Mouse (Mus musculus) neural tube, embryonic 13.5 days (tissue): ENCODE measurements around the gene Serpinh1. TPM values are rescaled to one million over a fixed set of nuclear protein-coding genes. Genes with fewer than 3 reads are reported as not detected.

ENCODE experiments used
- ATAC-seq: fragments of 200-750 bp; cut with Nextera tagmentation; 2 replicates; pipeline ENCODE4 v1.8.0; 2017; ENCODE audit warnings: low read depth, mild to moderate bottlenecking, moderate TSS enrichment, moderate library complexity
- H3K27ac ChIP-seq: fragments of 300-500 bp; sonication (generic); replicated peaks from 2 replicates; pipeline ENCODE4 v1.5.1; 2015; ENCODE audit warnings: moderate library complexity, mild to moderate bottlenecking, inconsistent platforms
- H3K27me3 ChIP-seq: fragments of 300-500 bp; sonication (generic); 2 replicates; pipeline ENCODE4 v1.6.1; 2015; ENCODE audit warnings: mild to moderate bottlenecking, inconsistent platforms
- H3K36me3 ChIP-seq: fragments of 300-500 bp; sonication (generic); 2 replicates; pipeline ENCODE4 v1.6.1; 2015; ENCODE audit warnings: mild to moderate bottlenecking, inconsistent platforms
- H3K4me1 ChIP-seq: fragments of 300-500 bp; sonication (generic); replicated peaks from 2 replicates; pipeline ENCODE4 v1.6.1; 2015; ENCODE audit warnings: inconsistent platforms
- H3K4me2 ChIP-seq: fragments of 300-500 bp; sonication (generic); 2 replicates; pipeline ENCODE4 v1.6.1; 2015; ENCODE audit warnings: inconsistent platforms, mild to moderate bottlenecking, moderate library complexity
- H3K4me3 ChIP-seq: fragments of 300-500 bp; sonication (generic); 2 replicates; pipeline ENCODE4 v1.5.1; 2015; ENCODE audit warnings: mild to moderate bottlenecking, inconsistent platforms
- H3K9ac ChIP-seq: fragments of 300-500 bp; sonication (generic); 2 replicates; pipeline ENCODE4 v1.6.1; 2015; ENCODE audit warnings: moderate library complexity, mild to moderate bottlenecking, inconsistent platforms
- H3K9me3 ChIP-seq: fragments of 300-500 bp; sonication (generic); 2 replicates; pipeline ENCODE4 v1.6.1; 2016; ENCODE audit warnings: inconsistent platforms
- WGBS: fragments of 180-500 bp; shearing (Covaris S2); methylation state at CpG from one replicate; pipeline ENCODE4 v1.1.7; 2015; 5-methylcytosine and 5-hydroxymethylcytosine counted together
- polyA plus RNA-seq: library from polyadenylated mRNA; unstranded; fragments of >200 nt; fragmentation: Nextera tagmentation; extraction: Ambion mirVana; gene quantifications from 2 replicates; pipeline ENCODE4 v1.2.1, GENCODE M21; 2015

Gene Serpinh1
- 462 and 484 TPM in 2 replicates for polyA plus RNA-seq

DNA sequence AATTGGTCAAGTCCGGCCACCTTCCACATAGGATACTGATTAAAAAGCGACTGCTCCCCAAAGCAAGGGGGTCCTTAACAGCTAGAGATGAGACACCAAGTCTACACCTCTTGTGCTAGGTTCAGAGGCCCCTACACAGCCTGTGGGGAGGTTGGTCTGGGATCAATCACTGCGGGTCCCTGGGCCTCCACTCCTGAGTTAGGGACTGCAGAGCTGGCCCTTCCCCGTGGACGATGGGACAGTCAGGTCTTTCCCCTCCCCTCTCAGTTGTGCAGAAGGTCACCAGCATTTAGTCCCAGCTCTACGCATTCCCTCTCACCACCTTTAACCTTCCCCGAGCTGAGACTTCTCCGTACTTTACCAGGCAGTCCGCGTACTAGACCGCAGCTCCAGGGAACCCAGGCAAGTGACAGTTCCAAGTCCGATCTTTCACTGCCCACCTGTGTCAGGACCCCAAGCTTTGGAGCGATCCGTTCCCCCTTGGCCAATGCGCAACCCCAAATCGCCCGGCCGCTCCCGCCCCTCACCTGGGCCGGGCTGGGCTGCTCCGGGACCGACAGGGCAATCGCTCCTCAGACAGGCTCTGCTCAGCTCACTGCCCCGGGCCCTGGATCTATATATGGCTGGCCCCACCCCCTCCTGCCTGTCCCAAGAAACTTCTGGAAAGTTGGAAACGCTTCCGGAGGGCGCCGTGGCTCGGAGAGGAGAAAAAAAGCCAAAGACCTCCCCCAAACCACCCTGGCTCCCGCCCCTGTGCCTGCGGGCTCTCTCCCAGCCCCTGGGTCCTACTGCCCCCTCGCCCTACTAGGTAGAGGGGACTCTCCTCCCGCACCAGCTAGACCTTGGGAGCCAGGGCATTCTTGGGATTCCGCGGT, at the start of gene Serpinh1:
TSS of gene Serpinh1 (minus strand) at position 714 of the 875 bp plus-strand sequence.
- ATAC-seq = peak; percentile 58
- Histone ChIP-seq H3K27ac (peak within 1 kb of the TSS; percentile 92), H3K9ac (peak within 1 kb of the TSS; percentile 79), H3K27me3 (no peaks in the 10 kb centered on the region), H3K9me3 (no peaks in the 10 kb centered on the region), H3K4me2 (peak within 1 kb of the TSS; percentile 55), H3K4me3 (peak within 1 kb of the TSS; percentile 44), H3K4me1 (peaks cover 81% of the 10 kb centered on the region), H3K36me3 (peaks cover 17% of the 10 kb centered on the region)
- 3% methylated on average over 35 of the region's 35 CpGs for WGBS

DNA sequence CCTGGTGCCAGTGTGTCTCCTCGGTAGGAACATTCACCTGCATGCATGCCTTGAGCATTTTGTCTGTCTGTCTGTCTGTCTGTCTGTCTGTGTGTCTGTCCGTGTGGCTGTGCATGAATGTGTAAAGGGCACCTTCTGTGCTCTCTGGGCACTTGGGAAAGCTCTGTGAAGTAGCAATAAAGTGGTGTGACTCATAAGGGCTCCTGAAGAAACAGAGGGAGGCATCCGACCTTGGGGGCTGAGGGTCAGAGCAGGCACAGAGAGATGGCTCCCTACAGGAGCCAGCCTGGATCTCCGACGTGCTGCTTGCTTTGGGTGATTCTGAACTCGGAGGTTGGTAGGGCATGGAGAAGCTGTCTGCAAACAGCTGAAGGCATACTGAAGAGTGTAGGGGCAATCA, 49.4 kb upstream of the Serpinh1 start:
- Histone ChIP-seq H3K4me3 (no peak overlapping the region), H3K4me2 (no peak overlapping the region), H3K9ac (no peak overlapping the region), H3K36me3 (peaks cover 36% of the 10 kb centered on the region), H3K27ac (no peak overlapping the region), H3K27me3 (no peaks in the 10 kb centered on the region), H3K9me3 (no peaks in the 10 kb centered on the region), H3K4me1 (peaks cover 11% of the 10 kb centered on the region)
- WGBS = 79% methylated on average over 6 of the region's 6 CpGs
- no peak for ATAC-seq

DNA sequence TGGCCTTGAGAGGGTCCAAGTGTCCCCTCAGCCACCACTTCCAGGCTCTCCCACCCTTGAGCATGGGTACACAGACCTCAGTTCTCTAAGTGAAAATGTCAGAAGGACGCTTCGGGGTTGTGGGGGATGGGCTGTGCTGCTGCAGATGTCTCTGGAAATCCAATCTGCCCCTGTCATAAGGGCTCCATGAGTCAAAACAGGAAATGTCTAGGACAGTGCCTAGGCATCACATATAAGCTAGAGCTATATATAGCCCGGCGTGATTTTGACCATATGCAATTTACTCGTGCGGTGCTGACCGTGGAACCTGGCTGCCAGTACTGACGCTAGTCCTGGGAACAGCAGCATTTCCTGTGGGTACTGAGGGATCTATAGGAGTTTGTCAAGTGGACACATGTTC, 48.3 kb upstream of the Serpinh1 start:
- Histone ChIP-seq H3K27ac (0 out of 2 replicates have a peak overlapping the region, but pooled peaks have one; percentile 9), H3K9me3 (no peaks in the 10 kb centered on the region), H3K4me3 (no peak overlapping the region), H3K4me2 (no peak overlapping the region), H3K4me1 (peaks cover 21% of the 10 kb centered on the region), H3K27me3 (no peaks in the 10 kb centered on the region), H3K36me3 (peaks cover 31% of the 10 kb centered on the region), H3K9ac (no peak overlapping the region)
- no peak; the same call in 1 of the 2 replicates for ATAC-seq
- 80% methylated on average over 8 of the region's 8 CpGs for WGBS

DNA sequence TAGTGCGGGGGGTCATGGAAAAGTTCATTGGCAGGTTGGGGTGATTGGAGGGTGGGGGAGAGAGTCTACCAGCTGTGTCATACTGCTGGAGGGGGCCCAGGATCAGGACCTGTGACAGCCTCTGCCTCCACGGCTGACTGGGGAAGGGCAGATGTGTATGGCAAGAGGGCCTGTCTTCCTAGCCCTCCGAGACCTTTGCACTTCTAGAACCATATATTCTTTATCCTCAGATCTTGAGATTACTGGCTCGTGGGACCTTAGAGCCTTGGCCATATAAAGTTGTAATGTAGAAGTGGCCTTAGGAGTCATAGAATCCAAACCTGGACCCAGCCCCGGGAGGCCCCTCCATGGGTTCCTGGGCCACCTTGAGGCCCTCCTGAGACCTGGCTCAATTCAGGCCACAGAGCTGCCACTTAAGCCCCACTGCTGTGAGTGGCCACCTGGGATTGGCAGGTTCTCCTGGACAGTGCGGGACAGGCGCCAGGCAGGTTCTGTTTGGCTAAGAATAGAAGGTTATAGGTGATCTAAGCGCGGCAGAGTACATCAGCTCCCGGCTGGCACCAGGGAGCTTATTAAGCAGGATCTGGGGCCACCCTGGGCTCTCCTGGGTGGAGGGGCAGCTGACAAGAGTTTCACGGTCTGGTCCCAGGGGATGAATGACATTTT, 44.1 kb upstream of the Serpinh1 start:
- WGBS = 78% methylated on average over 11 of the region's 11 CpGs
- H3K36me3 ChIP-seq = peaks cover 42% of the 10 kb centered on the region
- no peak overlapping the region for H3K27ac ChIP-seq

DNA sequence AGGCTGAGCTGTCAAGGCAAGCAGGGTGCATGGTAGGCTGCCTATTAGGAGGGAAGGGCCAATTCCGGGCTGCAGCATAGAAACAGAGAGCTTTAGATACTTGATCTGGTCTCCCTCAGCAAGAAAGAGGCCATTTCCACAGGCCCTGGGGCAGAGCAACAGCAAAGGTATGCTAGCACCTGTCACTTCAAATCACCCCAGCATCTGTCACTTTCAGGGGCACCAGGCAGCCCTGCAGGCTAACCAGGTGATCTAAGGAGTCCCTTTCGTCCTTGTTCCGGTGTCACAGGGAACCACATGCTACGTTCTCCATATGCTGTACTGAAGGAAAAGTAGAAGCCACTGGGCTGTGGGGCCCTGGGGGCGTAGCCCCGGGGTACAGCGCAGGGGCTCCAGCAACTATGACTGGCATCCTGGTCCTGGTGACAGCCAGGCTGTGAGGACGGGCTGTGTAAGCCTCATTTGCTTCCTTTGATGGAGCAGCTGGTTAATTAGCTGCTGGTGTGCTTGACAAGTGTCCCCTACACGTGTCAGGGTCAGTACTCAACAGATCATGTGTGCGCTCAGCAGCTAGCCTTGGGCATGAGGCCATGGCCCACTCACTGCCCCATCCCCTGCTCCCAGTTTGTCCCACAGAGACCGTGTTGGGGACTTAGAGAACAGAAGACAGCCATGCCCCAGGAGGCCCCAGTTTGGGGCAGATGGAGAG, 43.0 kb upstream of the Serpinh1 start:
- H3K4me3 ChIP-seq = no peak overlapping the region
- H3K9ac ChIP-seq = no peak overlapping the region
- no peak overlapping the region; the same call in 1 of the 2 replicates for H3K27ac ChIP-seq
- 61% methylated on average over 11 of the region's 11 CpGs for WGBS
- no peaks in the 10 kb centered on the region for H3K9me3 ChIP-seq
- peaks cover 34% of the 10 kb centered on the region for H3K4me1 ChIP-seq
- no peaks in the 10 kb centered on the region for H3K27me3 ChIP-seq
- H3K4me2 ChIP-seq = no peak overlapping the region
- 0 out of 2 replicates have a peak, but pooled peaks have one; percentile 32 for ATAC-seq
- H3K36me3 ChIP-seq = peaks cover 53% of the 10 kb centered on the region

More for the DNA sequence above, 44.1 kb upstream of the Serpinh1 start:
- no peak overlapping the region for H3K4me2 ChIP-seq
- H3K9me3 ChIP-seq = no peaks in the 10 kb centered on the region
- ATAC-seq = no peak
- peaks cover 34% of the 10 kb centered on the region for H3K4me1 ChIP-seq
- no peak overlapping the region for H3K4me3 ChIP-seq
- H3K27me3 ChIP-seq = no peaks in the 10 kb centered on the region
- H3K9ac ChIP-seq = no peak overlapping the region

DNA sequence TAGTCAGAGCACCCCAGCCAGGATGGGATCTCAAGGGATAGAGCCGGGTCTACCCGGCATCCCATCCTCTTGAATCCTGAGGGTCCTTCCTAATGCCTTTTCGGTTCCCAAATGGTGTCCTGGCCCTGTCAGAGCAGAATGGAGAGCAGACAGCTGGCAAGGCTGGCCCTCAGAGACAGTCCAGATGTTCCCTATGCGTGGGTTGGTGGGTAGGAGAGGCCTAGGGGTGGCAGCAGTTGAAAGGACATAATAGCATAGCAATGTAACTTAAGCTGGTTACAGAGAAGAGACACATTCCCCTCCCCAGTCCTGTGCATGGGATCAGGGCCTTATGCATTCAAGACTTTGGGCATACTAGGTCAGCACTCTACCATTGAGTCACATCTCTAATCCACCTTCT, 42.3 kb upstream of the Serpinh1 start:
- peaks cover 60% of the 10 kb centered on the region for H3K36me3 ChIP-seq
- 0 out of 2 replicates have a peak overlapping the region, but pooled peaks have one; percentile 22 for H3K9ac ChIP-seq
- H3K4me2 ChIP-seq = no peak overlapping the region
- peaks cover 40% of the 10 kb centered on the region for H3K4me1 ChIP-seq
- no peak for ATAC-seq
- no peaks in the 10 kb centered on the region for H3K27me3 ChIP-seq
- H3K4me3 ChIP-seq = no peak overlapping the region
- no peak overlapping the region for H3K27ac ChIP-seq
- 68% methylated on average over 4 of the region's 4 CpGs for WGBS
- H3K9me3 ChIP-seq = no peaks in the 10 kb centered on the region

DNA sequence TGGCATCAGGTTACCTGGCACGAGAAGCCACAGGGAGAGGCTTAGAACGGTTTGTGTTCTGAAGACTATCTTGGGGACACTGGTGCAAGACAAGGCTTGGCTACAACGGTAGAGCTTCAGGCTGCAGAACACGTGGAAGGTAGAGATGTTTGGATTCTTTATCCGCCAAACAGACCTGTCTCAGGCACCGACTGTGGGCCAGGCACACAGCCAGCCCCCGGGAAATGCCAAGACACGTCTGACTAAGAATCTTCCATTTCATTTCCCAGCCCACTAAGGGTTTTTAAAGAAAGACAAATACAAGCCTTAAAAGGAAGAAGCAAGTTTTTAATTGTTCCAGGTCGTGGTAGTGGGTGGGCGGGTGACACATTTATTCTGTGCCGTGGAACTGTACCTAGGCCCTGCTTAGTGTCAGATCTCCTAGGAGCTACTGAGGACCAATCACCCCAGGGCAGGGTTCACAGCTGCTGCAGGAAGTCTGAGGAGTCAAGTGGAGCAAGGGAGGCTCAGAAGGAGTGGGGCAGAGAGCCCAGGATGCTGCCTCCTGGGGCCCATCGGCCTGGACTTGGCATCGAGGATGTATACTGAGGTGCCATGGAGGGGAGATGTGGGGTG, 40.8 kb upstream of the Serpinh1 start:
- WGBS = 86% methylated on average over 13 of the region's 13 CpGs
- no peaks in the 10 kb centered on the region for H3K9me3 ChIP-seq
- no peak overlapping the region for H3K9ac ChIP-seq
- H3K36me3 ChIP-seq = peaks cover 62% of the 10 kb centered on the region
- no peak for ATAC-seq
- no peak overlapping the region for H3K27ac ChIP-seq
- H3K27me3 ChIP-seq = no peaks in the 10 kb centered on the region
- no peak overlapping the region for H3K4me2 ChIP-seq
- H3K4me1 ChIP-seq = peaks cover 55% of the 10 kb centered on the region
- no peak overlapping the region for H3K4me3 ChIP-seq

GRCm38 (mm10) chr7:99392696-99393095, 39.7 kb upstream of the Serpinh1 start:
- no peak overlapping the region for H3K4me2 ChIP-seq
- no peaks in the 10 kb centered on the region for H3K27me3 ChIP-seq
- H3K27ac ChIP-seq = no peak overlapping the region
- H3K9ac ChIP-seq = 0 out of 2 replicates have a peak overlapping the region, but pooled peaks have one; percentile 8
- peaks cover 67% of the 10 kb centered on the region for H3K36me3 ChIP-seq
- H3K4me1 ChIP-seq = peaks cover 63% of the 10 kb centered on the region
- H3K9me3 ChIP-seq = no peaks in the 10 kb centered on the region
- 80% methylated on average over 2 of the region's 2 CpGs for WGBS
- no peak overlapping the region for H3K4me3 ChIP-seq
- ATAC-seq = no peak

- Histone ChIP-seq H3K9ac (no peak overlapping the region), H3K4me2 (no peak overlapping the region), H3K4me1 (peaks cover 62% of the 10 kb centered on the region), H3K27ac (no peak overlapping the region), H3K9me3 (no peaks in the 10 kb centered on the region), H3K4me3 (no peak overlapping the region), H3K27me3 (no peaks in the 10 kb centered on the region), H3K36me3 (peaks cover 72% of the 10 kb centered on the region)
- 19% methylated on average over 4 of the region's 4 CpGs for WGBS
- no peak for ATAC-seq
Measured at GRCm38 (mm10) chr7:99390559-99390958, 37.5 kb upstream of the Serpinh1 start.

DNA sequence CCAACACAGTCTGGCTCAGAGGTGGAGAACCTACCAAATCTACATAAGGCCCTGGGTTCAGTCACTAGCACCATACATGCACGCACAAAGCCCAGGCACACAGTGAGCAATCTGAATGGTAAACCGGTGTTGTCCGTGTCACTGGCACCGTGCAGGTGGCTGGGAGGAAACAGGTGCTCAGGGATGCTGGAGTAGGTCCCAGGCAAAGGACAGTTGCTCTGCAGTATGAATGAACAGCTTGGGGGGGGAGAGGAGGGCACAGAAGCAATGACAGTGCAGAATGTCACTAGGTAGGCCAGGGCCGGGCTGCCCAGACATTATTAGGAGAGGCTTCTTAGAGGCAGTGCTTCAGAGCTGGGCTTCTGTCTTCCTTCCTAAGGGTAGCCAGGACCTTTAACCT, 34.3 kb upstream of the Serpinh1 start:
- peaks cover 57% of the 10 kb centered on the region for H3K36me3 ChIP-seq
- H3K4me1 ChIP-seq = peaks cover 79% of the 10 kb centered on the region
- H3K9ac ChIP-seq = no peak overlapping the region
- H3K9me3 ChIP-seq = no peaks in the 10 kb centered on the region
- 90% methylated on average over 5 of the region's 5 CpGs for WGBS
- H3K4me2 ChIP-seq = no peak overlapping the region
- H3K4me3 ChIP-seq = no peak overlapping the region
- ATAC-seq = no peak
- no peak overlapping the region for H3K27ac ChIP-seq
- H3K27me3 ChIP-seq = no peaks in the 10 kb centered on the region

DNA sequence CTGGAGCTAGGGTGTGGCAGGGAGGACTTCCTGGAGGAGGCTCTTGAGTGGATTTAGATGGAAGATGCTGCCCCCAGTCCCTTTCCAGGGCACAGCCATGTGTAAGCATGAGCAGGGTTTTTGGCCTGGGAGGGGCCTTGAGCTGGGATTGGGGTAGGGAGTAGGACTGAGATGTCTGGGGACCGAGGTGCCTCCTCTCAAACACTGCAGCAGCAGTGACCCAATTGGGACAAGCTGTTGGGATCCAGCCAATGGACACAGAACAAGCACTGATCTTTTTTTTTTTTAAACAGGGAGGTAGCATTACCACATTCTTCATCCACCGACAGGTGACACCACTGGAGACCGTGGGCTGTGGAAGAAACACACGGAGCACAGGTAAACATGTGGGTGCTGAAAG, 33.8 kb upstream of the Serpinh1 start:
- peaks cover 51% of the 10 kb centered on the region for H3K36me3 ChIP-seq
- no peaks in the 10 kb centered on the region for H3K9me3 ChIP-seq
- no peak overlapping the region for H3K4me2 ChIP-seq
- H3K27ac ChIP-seq = no peak overlapping the region
- no peaks in the 10 kb centered on the region for H3K27me3 ChIP-seq
- H3K4me1 ChIP-seq = peaks cover 84% of the 10 kb centered on the region
- no peak for ATAC-seq
- no peak overlapping the region for H3K9ac ChIP-seq
- WGBS = 90% methylated on average over 4 of the region's 4 CpGs
- H3K4me3 ChIP-seq = no peak overlapping the region
